Mouse (Mus musculus) G1E (cell line): ENCODE measurements at regions not wholly inside any gene's neighbourhood (a gene's known extent, or its start where the extent isn't known, plus 50 kb on each side); places are given as distances from the start of the nearest gene placed in this dataset.

ENCODE experiments used
- ATAC-seq: 2 replicates; pipeline ENCODE4 v1.8.0; 2016; ENCODE audit warnings: mild to moderate bottlenecking; ENCODE audit not compliant: insufficient number of reproducible peaks, poor library complexity, low FRiP score, severe bottlenecking; ENCODE audit errors: extremely low read depth
- DNase-seq: peaks from one replicate; pipeline ENCODE4 v3.0.0; 2012; ENCODE audit warnings: low spot score
- H3K27me3 ChIP-seq: 2 replicates; pipeline ENCODE4 v1.6.1; 2012; ENCODE audit warnings: mild to moderate bottlenecking, low read length, inconsistent platforms; ENCODE audit not compliant: insufficient read depth
- H3K36me3 ChIP-seq: replicated peaks from 2 replicates; pipeline ENCODE3; 2012; ENCODE audit warnings: mild to moderate bottlenecking, inconsistent platforms
- H3K4me1 ChIP-seq: 2 replicates; pipeline ENCODE4 v1.6.1; 2012; ENCODE audit warnings: low read depth, low read length, inconsistent platforms, mixed read lengths; ENCODE audit not compliant: insufficient read depth
- H3K4me3 ChIP-seq: 2 replicates; pipeline ENCODE4 v1.5.1; 2012; ENCODE audit warnings: low read depth, mild to moderate bottlenecking, inconsistent platforms, low read length, moderate library complexity, mixed read lengths
- H3K9me3 ChIP-seq: replicated peaks from 2 replicates; pipeline ENCODE4 v1.6.1; 2012; ENCODE audit warnings: inconsistent platforms
- CTCF ChIP-seq: IDR thresholded peaks from 2 replicates; pipeline ENCODE4 v1.5.1; 2012; ENCODE audit warnings: low read depth, low read length, inconsistent platforms, mixed read lengths
- GATA1 ChIP-seq: IDR thresholded peaks from 2 replicates; pipeline ENCODE4 v1.6.1; 2012; ENCODE audit warnings: borderline replicate concordance, low read length, inconsistent platforms, mixed read lengths
- GATA2 ChIP-seq: IDR thresholded peaks from 2 replicates; pipeline ENCODE4 v1.6.1; 2012; ENCODE audit warnings: low read depth, low read length, inconsistent platforms, borderline replicate concordance
- POLR2AphosphoS5 ChIP-seq: IDR thresholded peaks from 2 replicates; pipeline ENCODE4 v1.6.1; 2012; ENCODE audit warnings: low read depth, low read length, inconsistent platforms; ENCODE audit not compliant: insufficient replicate concordance
- TAL1 ChIP-seq: conservative IDR thresholded peaks from 2 replicates; pipeline ENCODE4 v1.6.1; 2012; ENCODE audit warnings: low read depth, low read length, inconsistent platforms, mixed read lengths

DNA sequence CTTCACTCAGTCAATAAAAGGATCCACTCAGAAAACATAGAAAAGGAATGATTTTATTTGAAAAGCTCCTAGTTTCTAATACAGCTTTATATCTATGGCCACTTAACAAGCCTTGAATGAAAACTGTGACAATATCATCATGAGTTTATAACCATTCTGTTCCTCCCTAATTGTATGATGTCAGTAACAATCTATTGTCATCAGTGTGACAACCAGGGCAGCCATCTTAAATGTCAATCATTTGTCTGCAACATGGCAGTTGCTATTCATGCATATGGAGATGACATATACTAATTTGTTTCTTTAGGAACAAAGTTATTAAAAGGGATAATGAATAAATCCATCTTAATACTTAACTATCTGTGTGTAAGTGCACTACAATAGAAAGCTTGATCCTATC lies 426.2 kb upstream of the Klf6 start:
- no peaks in the 10 kb centered on the region for H3K27me3 ChIP-seq
- no peaks in the 10 kb centered on the region for H3K9me3 ChIP-seq
- no peaks in the 10 kb centered on the region for H3K36me3 ChIP-seq
- ATAC-seq (no peak), DNase-seq (no peak)
- H3K4me3 ChIP-seq: no peak overlapping the region
- TF ChIP-seq POLR2AphosphoS5 (no peak), TAL1 (no peak)
- H3K4me1 ChIP-seq: no peaks in the 10 kb centered on the region

DNA sequence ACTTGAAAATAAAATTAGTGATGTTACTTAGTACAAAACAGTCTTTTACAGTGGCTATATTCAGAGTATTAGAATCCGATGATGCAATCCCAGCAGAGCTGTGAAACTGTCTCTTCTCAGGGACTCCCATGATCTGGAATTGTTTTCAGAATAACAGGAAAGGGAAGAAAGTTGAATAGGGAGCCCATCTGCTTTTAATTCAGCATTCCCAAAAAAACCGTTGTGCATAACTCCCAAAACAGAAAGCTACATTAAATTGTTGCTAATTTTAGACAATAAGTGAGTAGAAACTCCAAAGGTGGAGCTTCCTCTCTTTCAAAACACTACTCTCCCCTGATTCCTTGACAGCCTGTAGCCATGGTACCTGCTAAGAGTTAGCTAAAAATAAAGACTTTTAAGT lies 425.1 kb upstream of the Klf6 start:
- DNase-seq (no peak), ATAC-seq (no peak)
- no peaks in the 10 kb centered on the region for H3K9me3 ChIP-seq
- no peak for TF ChIP-seq TAL1
- no peak for TF ChIP-seq POLR2AphosphoS5
- no peaks in the 10 kb centered on the region for H3K27me3 ChIP-seq
- no peak overlapping the region for H3K4me3 ChIP-seq
- no peaks in the 10 kb centered on the region for H3K4me1 ChIP-seq
- no peaks in the 10 kb centered on the region for H3K36me3 ChIP-seq

DNA sequence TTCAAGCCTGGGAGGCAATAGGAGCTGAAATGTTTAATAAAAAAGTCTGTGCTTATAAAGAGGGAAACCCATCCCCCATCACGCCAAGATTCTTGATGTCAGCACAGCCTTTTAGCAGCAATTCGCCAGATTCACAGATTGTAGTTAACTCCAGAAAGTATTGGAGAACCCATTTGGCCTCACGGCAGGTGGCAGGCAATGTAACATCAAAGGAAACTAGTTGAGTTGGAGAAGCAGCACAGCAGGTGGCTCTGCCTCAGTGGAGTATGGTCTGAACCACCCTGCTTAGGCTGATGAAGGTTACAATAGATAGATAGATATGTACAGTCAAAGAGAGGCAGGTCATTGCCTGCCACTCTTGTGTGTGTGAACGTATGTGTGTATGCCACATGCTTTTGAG lies 420.8 kb upstream of the Klf6 start:
- H3K4me1 ChIP-seq: no peaks in the 10 kb centered on the region
- H3K27me3 ChIP-seq: no peaks in the 10 kb centered on the region
- TF ChIP-seq GATA2: no peak
- no peak for TF ChIP-seq CTCF
- TF ChIP-seq GATA1: no peak
- no peak for TF ChIP-seq TAL1
- no peak for TF ChIP-seq POLR2AphosphoS5
- H3K9me3 ChIP-seq: no peaks in the 10 kb centered on the region
- H3K36me3 ChIP-seq: no peaks in the 10 kb centered on the region
- DNase-seq: no peak
- ATAC-seq: no peak
- no peak overlapping the region for H3K4me3 ChIP-seq

DNA sequence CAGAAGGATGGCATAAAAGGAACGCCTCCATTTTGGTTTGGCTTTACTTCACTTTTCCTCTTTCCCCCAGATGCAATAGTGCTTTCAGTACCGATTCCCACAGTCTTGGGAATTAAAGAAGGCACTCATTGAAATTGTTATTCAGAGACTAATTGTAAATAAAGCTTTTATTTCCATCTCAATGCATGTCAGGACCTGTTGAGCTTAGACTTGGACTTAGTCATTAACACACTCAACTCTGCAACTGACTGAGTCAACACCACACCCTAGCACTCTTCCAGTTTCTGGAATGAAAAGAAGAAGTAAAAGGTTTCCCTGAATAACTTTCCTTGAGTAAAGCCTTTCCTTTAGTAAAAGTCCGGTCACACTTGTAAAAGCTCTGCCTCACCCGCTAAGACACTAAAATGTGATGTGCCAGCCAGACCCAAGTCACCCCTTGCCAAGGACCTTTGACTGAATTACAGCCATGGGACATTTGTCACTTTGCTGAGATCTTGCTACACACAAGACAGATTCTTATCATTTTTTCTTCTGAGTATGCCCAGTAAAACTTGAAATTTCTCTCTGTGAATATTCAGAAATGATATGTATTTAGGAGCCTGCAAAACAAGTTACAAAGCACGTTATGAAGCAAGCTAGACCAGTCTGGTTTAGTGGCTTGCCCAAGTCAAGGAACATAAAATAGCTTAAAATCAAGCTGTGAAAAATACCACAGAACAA lies 416.4 kb upstream of the Klf6 start:
- Histone ChIP-seq H3K27me3 (no peaks in the 10 kb centered on the region), H3K36me3 (no peaks in the 10 kb centered on the region), H3K9me3 (no peaks in the 10 kb centered on the region), H3K4me3 (no peak overlapping the region), H3K4me1 (no peaks in the 10 kb centered on the region)
- DNase-seq: no peak
- TF ChIP-seq GATA2 (no peak), CTCF (no peak), GATA1 (no peak), TAL1 (no peak), POLR2AphosphoS5 (no peak)
- no peak for ATAC-seq

DNA sequence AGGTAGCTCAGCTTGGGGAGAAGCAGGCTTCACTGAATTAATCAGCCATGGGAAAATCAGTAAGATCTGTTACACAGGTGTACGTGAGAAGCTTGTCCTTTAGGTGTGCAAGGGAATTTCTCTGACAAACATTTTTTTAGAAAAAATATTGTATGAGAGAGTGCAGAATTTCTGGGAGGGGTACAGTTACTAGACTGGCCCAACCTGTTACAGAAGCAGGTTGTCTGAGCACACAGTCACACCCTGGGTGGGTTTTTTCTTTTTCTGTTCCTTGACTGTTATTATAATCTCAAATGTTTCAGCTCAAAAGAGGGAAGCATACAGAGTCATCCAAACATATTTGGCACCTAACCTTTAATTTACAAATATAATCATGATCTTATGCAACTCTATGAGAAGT lies 412.7 kb upstream of the Klf6 start:
- H3K27me3 ChIP-seq: no peaks in the 10 kb centered on the region
- H3K9me3 ChIP-seq: no peaks in the 10 kb centered on the region
- H3K4me1 ChIP-seq: no peaks in the 10 kb centered on the region
- DNase-seq (no peak), ATAC-seq (no peak)
- no peak for TF ChIP-seq GATA1
- no peak for TF ChIP-seq TAL1
- TF ChIP-seq GATA2: no peak
- no peak for TF ChIP-seq CTCF
- no peak for TF ChIP-seq POLR2AphosphoS5
- no peaks in the 10 kb centered on the region for H3K36me3 ChIP-seq
- H3K4me3 ChIP-seq: no peak overlapping the region

DNA sequence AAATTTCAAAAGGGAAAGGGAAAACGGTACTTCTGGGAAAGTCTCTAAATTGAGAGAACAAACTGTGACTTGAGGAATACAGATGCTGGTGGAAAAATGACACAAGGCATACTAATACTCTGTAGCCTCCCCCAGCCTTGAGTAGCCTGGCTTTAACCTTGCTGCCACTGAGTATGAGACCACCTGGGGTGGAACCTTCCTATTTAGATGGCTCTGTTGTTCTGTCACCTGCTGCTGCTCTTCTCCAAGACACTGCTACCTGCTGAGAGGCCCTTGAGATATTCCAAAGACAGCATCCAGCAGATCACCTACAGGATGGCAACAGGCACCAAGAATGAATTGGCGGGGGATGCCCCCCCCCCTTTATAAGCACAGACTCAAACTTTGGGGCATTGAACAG lies 380.5 kb upstream of the Klf6 start:
- ATAC-seq (no peak), DNase-seq (no peak)
- Histone ChIP-seq H3K36me3 (no peaks in the 10 kb centered on the region), H3K4me3 (no peak overlapping the region), H3K9me3 (no peaks in the 10 kb centered on the region), H3K4me1 (no peaks in the 10 kb centered on the region), H3K27me3 (no peaks in the 10 kb centered on the region)
- TF ChIP-seq CTCF (no peak), TAL1 (no peak), POLR2AphosphoS5 (no peak), GATA2 (no peak), GATA1 (no peak)

DNA sequence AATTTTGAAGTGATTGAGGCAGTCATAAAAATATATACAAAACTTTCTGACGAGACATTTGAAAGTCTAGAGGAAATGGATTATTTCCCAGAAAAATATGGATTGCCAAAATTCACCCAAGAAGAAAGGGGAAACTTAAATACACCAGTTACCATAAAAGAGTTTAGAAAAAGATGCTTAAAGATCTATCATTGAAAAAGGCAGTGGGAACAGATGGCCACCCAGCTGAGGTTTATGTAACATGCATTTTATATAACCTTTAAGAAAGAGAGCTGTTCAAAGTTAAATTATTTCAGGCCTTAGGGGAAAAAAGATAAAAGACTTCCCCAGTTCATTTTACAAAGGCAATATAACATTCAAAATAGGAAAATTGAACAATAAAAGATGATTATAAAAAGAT lies 369.0 kb upstream of the Klf6 start:
- no peak for TF ChIP-seq POLR2AphosphoS5
- no peak for TF ChIP-seq CTCF
- Histone ChIP-seq H3K27me3 (no peaks in the 10 kb centered on the region), H3K4me3 (no peak overlapping the region), H3K4me1 (no peaks in the 10 kb centered on the region), H3K36me3 (no peaks in the 10 kb centered on the region), H3K9me3 (no peaks in the 10 kb centered on the region)
- ATAC-seq (no peak), DNase-seq (no peak)
